Mouse (Mus musculus): ENCODE results near the gene Spint2. TPM values are rescaled to one million over a fixed set of nuclear protein-coding genes. Genes with fewer than 3 reads are reported as not detected.

Gene Spint2
- polyA plus RNA-seq, 1 experiment = 146 TPM

- TF ChIP-seq CTCF (IDR thresholded peaks at IDR 0.05; ENCODE audit: control insufficient read depth, insufficient read depth, insufficient replicate concordance, low read depth, low read length) (no peak), POLR2A (IDR thresholded peaks at IDR 0.05; ENCODE audit: control insufficient read depth, low read depth, low read length) (0 out of 2 replicates have a peak, but pooled peaks have one; percentile 30)
- peak overlapping the region; percentile 78 for H3K27ac ChIP-seq (ENCODE audit: control insufficient read depth, insufficient read depth, low read depth, low read length)
- H3K36me3 ChIP-seq (ENCODE audit: control insufficient read depth, insufficient read depth, low read length) = no peaks in the 10 kb centered on the region
- H3K4me3 ChIP-seq (ENCODE audit: control insufficient read depth, low read depth, low read length) = peak overlapping the region; percentile 79
- peaks cover 41% of the 10 kb centered on the region for H3K4me1 ChIP-seq (ENCODE audit: control insufficient read depth, insufficient read depth, low read length)
- H3K27me3 ChIP-seq (ENCODE audit: control insufficient read depth, insufficient read depth, low read length) = no peaks in the 10 kb centered on the region; the same call in 1 of the 2 replicates
Observed at GRCm38 (mm10) chr7:29307350-29308104, 25.8 kb upstream of the Spint2 start.

DNA sequence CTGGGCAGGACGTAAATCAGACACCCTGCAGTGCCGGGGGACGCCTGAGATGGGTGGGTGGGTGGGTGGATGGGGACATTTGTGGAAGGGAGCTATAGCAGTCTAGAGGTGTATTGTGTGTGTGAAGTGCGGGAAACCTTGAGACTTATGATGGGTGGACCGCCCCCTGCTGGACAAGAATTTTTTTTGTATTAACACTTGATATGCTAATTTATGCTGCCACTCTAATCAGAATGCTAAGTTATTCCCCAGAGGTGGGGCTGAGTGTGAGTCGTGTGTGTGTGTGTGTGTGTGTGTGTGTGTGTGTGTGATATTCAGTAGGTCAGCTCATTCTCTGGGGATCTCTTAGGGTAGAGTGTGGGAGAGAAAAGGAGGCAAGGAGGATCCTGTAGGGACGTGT lies 24.9 kb upstream of the Spint2 start:
- H3K27ac ChIP-seq (ENCODE audit: control insufficient read depth, insufficient read depth, low read depth, low read length) = no peak overlapping the region
- no peaks in the 10 kb centered on the region for H3K36me3 ChIP-seq (ENCODE audit: control insufficient read depth, insufficient read depth, low read length)
- TF ChIP-seq CTCF (IDR thresholded peaks at IDR 0.05; ENCODE audit: control insufficient read depth, insufficient read depth, insufficient replicate concordance, low read depth, low read length) (no peak), POLR2A (IDR thresholded peaks at IDR 0.05; ENCODE audit: control insufficient read depth, low read depth, low read length) (no peak)
- H3K4me1 ChIP-seq (ENCODE audit: control insufficient read depth, insufficient read depth, low read length) = peaks cover 41% of the 10 kb centered on the region
- H3K4me3 ChIP-seq (ENCODE audit: control insufficient read depth, low read depth, low read length) = no peak overlapping the region
- H3K27me3 ChIP-seq (ENCODE audit: control insufficient read depth, insufficient read depth, low read length) = no peaks in the 10 kb centered on the region; the same call in 1 of the 2 replicates

GRCm38 (mm10) chr7:29306108-29306507 lies 24.4 kb upstream of the Spint2 start:
- Histone ChIP-seq H3K27me3 (ENCODE audit: control insufficient read depth, insufficient read depth, low read length) (no peaks in the 10 kb centered on the region; the same call in 1 of the 2 replicates), H3K27ac (ENCODE audit: control insufficient read depth, insufficient read depth, low read depth, low read length) (no peak overlapping the region), H3K36me3 (ENCODE audit: control insufficient read depth, insufficient read depth, low read length) (no peaks in the 10 kb centered on the region), H3K4me1 (ENCODE audit: control insufficient read depth, insufficient read depth, low read length) (peaks cover 42% of the 10 kb centered on the region), H3K4me3 (ENCODE audit: control insufficient read depth, low read depth, low read length) (no peak overlapping the region)
- TF ChIP-seq CTCF (IDR thresholded peaks at IDR 0.05; ENCODE audit: control insufficient read depth, insufficient read depth, insufficient replicate concordance, low read depth, low read length) = no peak
- no peak for TF ChIP-seq POLR2A (IDR thresholded peaks at IDR 0.05; ENCODE audit: control insufficient read depth, low read depth, low read length)

- H3K4me1 ChIP-seq (ENCODE audit: control insufficient read depth, insufficient read depth, low read length) = peaks cover 43% of the 10 kb centered on the region
- no peak for TF ChIP-seq POLR2A (IDR thresholded peaks at IDR 0.05; ENCODE audit: control insufficient read depth, low read depth, low read length)
- TF ChIP-seq CTCF (IDR thresholded peaks at IDR 0.05; ENCODE audit: control insufficient read depth, insufficient read depth, insufficient replicate concordance, low read depth, low read length) = no peak
- H3K4me3 ChIP-seq (ENCODE audit: control insufficient read depth, low read depth, low read length) = no peak overlapping the region
- H3K36me3 ChIP-seq (ENCODE audit: control insufficient read depth, insufficient read depth, low read length) = no peaks in the 10 kb centered on the region
- no peak overlapping the region for H3K27ac ChIP-seq (ENCODE audit: control insufficient read depth, insufficient read depth, low read depth, low read length)
- no peaks in the 10 kb centered on the region; the same call in 1 of the 2 replicates for H3K27me3 ChIP-seq (ENCODE audit: control insufficient read depth, insufficient read depth, low read length)
Observed at GRCm38 (mm10) chr7:29305263-29305988, 23.7 kb upstream of the Spint2 start.

GRCm38 (mm10) chr7:29304463-29305262 lies 23.0 kb upstream of the Spint2 start:
- TF ChIP-seq POLR2A (IDR thresholded peaks at IDR 0.05; ENCODE audit: control insufficient read depth, low read depth, low read length) (no peak), CTCF (IDR thresholded peaks at IDR 0.05; ENCODE audit: control insufficient read depth, insufficient read depth, insufficient replicate concordance, low read depth, low read length) (no peak)
- H3K4me1 ChIP-seq (ENCODE audit: control insufficient read depth, insufficient read depth, low read length) = peaks cover 41% of the 10 kb centered on the region
- no peak overlapping the region for H3K27ac ChIP-seq (ENCODE audit: control insufficient read depth, insufficient read depth, low read depth, low read length)
- H3K36me3 ChIP-seq (ENCODE audit: control insufficient read depth, insufficient read depth, low read length) = no peaks in the 10 kb centered on the region
- peak overlapping the region; percentile 76 for H3K4me3 ChIP-seq (ENCODE audit: control insufficient read depth, low read depth, low read length)
- no peaks in the 10 kb centered on the region; the same call in 1 of the 2 replicates for H3K27me3 ChIP-seq (ENCODE audit: control insufficient read depth, insufficient read depth, low read length)

DNA sequence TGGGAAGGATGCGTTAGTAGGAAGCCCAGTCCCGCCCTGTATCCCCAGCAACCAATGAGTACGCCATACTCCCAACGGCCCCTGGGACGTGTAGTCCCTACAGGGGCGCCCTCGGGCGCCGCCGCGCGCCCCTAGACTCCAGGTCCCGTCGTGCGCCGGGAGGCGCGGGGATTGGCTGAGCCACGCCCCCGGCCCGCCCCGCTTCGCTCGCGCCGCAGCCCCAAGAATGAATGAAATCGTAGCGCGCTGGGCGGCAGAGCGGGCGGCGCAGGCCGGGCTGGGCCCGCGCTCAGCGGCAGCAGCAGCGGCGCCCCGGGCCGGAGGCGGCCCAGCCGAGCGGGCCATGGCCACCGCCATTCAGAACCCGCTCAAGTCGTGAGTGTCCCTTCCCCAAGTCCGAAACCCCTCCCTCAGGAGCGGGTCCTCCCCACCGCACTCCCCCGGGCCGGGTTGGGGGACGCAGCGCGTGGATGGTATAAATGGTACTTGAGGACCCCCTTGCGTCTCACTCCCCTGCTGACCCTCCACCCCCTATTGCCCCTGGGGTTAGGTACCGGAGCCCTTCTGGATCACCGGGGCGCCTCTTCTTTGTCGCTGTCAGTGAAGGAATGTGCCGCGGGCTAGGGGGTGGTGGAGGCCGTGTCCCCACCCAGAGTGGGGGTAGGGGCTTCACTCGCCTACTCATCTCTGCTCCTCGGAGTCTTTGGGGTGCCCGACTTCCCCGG lies 22.2 kb upstream of the Spint2 start, which contains the start of gene Dpf1:
TSS of gene Dpf1 (plus strand) at position 214 of the 725 bp plus-strand sequence.
- peak within 1 kb of the TSS; percentile 76 for H3K4me3 ChIP-seq (ENCODE audit: control insufficient read depth, low read depth, low read length)
- TF ChIP-seq CTCF (IDR thresholded peaks at IDR 0.05; ENCODE audit: control insufficient read depth, insufficient read depth, insufficient replicate concordance, low read depth, low read length) (no peak), POLR2A (IDR thresholded peaks at IDR 0.05; ENCODE audit: control insufficient read depth, low read depth, low read length) (peak; percentile 71)
- no peaks in the 10 kb centered on the region for H3K36me3 ChIP-seq (ENCODE audit: control insufficient read depth, insufficient read depth, low read length)
- peak within 1 kb of the TSS; percentile 95 for H3K27ac ChIP-seq (ENCODE audit: control insufficient read depth, insufficient read depth, low read depth, low read length)
- H3K27me3 ChIP-seq (ENCODE audit: control insufficient read depth, insufficient read depth, low read length) = no peaks in the 10 kb centered on the region; the same call in 1 of the 2 replicates
- H3K4me1 ChIP-seq (ENCODE audit: control insufficient read depth, insufficient read depth, low read length) = peaks cover 33% of the 10 kb centered on the region

Measured in testis, adult 2 months (tissue).